Mouse (Mus musculus) T-cell, adult 2 months (primary cell): ENCODE results near the gene Ankdd1b.

Source experiments
- DNase-seq: peaks from one replicate; pipeline ENCODE4 v3.0.0; 2022; ENCODE audit warnings: low spot score

Ankdd1b gene

DNA sequence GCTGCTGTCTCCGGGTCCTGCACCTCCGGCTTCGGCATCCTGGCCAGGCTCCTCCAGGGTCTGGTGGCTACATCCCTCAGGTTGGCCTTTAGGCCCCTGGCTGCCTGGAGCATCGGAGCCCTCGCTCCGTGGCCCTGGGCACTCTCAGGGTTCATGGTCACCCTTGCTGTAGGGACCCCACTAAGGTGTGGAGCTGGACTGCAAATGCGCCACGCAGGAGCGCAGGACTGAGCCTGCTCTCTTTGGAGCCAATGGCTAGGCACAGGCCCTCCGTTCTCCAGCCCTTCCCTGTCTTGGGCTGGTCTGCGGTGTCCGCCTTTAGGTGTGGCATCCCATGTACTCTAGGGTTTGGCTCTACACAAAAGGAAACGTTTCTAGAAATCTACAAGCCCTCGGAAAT lies at the start of gene Ankdd1b:
Gene Ankdd1b (minus strand): TSS at position 242 of the 400 bp plus-strand sequence.
- DNase-seq, result no peak

DNA sequence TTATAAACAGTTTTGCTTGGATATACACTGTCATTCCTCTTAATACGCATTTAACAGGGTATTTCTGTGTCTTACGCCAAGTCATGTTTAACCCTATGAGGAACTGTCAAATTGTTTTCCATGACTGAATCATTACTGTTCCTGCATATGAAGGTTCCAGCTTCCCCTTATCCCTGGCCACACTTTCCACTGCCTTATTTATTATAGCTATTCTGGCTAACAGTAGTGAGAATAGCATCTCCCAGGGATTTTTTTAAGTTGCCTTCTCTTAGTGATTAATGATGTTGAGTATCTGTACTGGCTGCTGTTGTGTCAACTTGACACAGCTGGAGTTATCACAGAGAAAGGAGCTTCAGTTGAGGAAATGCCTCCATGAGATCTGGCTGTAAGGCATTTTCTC lies 46.3 kb upstream of the Ankdd1b start:
- DNase-seq, result no peak

DNA sequence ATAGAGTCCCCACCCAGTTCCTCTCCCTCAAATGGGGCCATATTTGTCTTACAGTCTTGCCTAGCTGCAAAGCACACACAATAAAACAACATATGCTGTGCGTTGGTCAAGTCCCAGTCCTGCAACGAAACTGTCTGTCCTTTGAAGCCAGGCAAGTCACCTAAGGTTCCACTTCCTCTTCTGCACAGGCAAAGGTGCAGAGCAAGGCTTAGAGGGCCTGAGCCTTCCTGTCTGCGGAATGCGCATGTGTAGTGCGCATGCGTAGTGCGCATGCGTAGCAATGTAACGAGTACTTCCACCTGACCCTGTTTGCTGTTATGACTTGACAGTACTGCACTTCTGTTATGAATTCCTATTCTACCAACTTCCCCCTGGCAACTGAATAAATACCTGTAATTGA lies 45.3 kb upstream of the Ankdd1b start:
- no peak for DNase-seq

DNA sequence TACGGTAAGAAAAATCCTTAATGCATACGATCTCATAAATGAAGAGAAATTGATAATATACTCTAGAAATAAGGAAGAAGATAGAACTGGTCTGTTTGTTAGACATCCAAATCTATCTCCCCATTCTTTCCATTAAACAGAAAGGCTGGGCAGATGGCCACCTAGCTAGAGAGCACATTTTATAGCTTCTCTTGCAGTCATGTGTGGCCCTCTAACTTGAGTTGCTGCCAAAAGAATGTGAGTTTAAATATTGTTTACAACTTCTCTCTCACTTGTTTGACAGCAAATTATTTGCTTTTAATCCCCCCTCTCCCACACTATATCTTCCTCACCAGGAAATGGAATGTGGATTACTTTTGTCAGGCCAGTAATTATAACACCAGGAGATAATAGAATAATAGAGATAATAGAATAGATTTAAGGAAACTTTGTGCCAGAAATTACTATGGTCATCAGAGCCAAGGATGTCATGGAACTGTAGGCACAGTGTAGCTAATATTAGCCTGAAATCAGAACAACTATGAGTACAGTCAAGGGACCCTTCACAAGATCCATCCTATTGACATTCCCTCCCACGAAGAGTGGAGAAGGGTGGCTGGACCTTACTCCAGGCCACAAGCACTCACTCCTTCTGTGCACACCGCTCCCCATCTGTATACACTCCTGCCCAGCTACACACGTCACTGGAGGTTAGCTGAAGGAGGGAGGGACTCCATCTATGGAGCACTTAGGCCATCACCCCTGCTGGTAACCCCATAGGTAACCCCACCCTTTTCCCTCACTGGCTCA lies 43.4 kb upstream of the Ankdd1b start:
- no peak for DNase-seq

DNA sequence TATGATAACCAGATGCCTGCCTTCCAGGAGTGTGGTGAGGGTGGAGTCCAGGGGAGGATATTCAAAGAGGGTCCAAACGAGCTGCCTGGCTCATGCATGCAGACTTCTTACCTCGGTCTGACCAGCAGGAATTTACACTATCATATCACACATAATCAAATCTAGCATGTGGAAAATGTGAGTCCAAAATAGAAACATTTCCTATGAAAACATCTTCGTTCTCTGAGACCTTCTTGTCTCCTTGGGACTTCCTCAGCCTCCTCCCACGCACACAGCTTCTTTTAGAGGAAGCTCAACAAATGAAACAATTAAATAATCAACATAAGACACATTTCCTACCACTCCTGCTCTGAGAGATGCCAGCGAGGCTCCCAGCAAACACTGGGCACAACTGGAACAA lies 40.9 kb upstream of the Ankdd1b start:
- DNase-seq, result no peak

DNA sequence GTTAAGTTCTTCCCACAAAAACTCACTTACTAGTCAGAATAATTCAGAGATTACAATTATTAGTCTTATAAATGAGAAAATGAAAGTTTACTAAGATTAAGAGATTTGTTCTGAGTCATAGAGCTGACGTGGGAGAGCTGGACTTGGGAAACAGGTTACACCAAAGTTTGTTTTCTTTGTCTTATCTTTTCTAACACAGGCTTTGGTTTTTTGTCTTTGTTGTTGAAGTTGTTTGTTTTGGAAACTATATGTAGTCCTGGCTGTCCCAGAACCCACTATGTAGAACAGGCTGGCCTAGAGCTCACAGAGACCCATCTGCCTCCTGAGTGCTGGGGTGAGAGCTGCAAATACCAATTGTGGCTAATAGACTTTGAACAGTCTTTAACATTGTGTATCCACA lies 40.3 kb upstream of the Ankdd1b start:
- no peak for DNase-seq

DNA sequence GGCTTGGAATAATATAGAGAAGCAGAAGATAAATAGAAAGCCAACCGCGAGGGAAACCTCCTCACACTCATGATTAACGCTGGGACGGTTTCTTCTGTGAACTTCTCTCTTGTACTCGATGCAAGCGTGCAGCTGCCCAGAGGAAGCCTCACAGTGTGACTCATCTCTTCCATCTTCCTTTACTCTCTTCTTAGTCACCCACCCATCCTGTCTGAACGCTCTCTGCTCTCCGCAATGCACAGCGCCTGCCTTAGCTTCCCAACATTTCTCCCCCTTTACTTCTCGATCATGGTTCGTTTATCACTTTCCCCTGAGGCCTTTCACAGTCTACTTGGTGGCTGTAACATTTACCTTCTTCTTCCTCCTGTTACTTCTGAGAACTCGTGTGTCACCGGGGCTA lies 39.6 kb upstream of the Ankdd1b start:
- DNase-seq, result peak; percentile 29

DNA sequence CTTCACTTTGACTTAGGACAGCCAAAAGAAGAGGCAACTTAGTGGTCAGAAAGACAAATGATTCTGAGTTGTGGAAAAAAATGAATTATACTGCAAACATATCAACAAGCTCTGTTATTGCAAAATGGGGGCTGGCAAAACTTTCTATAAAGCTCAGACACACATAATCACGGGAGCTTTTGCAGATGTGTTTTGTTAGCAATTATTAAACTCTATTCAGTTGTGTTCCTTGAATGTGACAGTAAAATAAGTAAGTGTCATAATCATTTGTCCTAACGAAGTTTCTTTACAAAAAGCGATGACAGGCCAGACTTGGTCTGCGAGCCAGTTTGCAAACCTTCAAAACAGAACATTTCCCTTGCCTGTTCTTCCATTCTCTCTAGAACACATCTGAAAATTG lies 36.5 kb upstream of the Ankdd1b start:
- no peak for DNase-seq

DNA sequence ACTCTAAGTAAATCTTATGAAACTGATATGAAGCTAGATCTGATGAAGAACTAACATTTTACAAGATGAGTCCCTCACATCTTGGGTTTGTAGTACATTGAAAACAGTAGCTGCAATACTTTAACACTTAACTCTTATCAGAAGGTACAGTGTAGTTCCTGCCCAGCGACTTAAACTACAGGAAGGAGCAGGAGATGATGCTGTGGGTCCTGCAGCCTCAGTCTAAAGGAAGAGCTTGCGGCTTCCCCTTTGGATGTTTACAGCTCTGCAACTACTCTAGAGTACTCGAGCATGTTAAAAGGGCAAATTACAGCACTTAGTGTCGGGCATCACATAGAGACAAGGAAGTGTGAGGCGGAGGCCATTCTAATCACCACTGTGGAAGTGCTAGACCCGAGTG lies 35.3 kb upstream of the Ankdd1b start:
- no peak for DNase-seq

DNA sequence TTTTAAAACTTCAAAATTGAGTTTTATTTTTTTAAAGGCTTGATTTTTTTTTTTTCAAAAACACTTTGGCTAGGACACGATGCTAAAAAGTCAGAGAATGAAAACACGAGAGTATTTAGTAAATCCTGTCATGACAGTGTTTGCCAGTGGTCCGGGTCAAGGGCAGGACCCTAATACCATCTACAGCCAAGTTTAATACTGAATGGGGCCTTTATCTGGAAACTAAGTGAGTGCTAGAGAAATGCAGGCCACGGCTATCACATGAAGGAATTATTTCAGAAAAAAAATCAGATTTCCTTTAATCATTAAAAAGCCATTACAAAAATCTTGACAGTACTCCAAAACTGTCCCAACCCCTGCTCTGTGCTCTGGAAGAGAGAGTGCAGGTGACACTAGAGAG lies 34.7 kb upstream of the Ankdd1b start:
- no peak for DNase-seq

DNA sequence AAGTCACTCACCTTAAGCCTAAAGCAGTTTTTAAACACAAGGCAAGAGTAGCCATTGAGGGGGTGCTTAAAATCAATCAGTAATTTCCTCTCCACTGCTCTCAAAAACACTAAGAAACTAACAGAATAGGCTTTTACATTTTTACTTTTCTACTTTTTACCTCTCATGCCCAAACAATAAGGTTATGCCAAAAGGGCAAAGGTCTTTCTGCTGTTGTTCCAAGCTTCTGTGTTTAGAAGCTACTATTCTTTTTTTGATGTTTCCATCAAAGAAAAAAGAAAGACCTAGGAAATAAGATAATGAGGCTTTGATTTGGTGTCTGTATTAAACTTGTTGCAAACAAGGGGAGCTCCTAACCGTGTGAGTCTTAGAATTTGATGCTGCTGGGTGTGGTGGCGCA lies 28.9 kb upstream of the Ankdd1b start:
- DNase-seq, result no peak

DNA sequence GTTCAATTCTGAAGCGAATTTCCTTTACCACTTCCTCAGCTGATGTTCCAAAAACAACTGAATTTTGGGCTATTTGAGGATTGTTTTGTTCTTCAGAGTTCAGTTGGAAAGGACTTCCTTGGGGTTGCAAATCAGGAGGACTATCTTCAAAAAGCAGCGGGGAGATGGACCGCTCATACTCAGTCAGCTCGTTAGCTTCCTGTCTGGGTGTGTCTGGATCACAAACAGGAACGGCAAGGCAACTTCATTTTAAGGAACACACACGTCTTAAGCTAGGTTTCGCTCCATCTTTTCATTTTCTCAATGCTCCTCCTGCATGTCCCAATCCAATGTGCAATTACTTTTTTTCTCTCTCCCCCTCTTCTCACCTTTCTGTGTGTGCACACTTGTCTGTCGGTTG lies 25.6 kb upstream of the Ankdd1b start:
- DNase-seq, result no peak

DNA sequence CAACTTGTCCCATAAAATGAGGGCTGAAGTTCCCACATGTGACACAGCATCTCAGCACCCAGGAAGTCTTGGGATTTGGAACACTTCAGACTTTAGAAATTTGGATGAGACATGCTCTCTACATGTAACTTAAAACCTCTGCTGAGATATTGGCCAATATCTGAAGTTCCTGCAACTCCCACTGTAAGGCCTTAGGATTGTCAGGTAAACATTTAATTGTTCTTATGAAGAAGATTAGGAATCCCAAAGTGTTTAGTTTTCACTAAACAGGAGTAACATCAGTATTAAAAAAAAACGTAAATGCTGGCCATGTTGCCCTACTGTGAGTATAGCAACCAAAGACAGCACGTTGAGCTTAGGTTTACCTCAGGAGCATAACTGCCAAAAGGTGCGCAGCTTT lies 19.4 kb upstream of the Ankdd1b start, which contains the start of gene Gm17622:
Gene Gm17622 (plus strand): TSS at position 301 of the 400 bp plus-strand sequence.
- DNase-seq, result no peak

DNA sequence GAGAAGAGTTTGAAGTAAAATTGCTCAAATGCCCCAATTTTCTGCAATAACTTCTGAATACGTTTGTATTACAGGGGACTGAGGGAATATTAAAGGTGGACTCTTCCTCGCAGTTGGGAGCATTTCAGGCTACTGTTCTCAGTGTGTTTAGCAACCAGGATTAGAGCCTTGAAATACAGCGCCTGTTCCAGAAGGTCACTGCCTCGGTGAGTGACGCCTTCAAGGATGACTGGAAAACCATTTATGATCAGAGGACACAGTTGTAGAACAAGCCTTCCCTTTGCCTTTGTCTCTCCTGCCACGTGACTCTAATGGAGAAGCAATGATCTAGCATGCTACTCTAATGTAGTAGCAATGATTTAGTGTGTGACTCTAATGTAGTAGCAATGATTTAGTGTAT lies 17.0 kb upstream of the Ankdd1b start:
- DNase-seq, result no peak

DNA sequence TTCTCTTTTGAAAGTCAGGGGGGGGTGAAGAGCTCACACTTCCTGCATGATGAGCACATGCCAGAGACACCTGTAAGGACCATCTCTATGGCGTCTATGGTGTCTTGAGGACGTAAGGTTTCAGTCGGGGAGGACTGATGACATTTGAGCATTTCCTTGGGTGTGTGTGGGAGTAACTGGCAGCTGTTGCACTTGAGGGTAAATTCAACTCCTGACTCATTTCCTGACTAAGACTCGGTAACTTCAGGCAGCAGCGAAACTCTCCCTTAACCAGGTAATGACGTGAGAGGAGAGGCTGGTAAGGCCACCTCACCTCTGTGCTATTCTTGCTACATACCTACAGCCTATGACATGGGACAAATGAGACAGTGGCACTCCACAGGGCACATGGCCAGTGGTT lies 16.2 kb upstream of the Ankdd1b start:
- peak; percentile 13 for DNase-seq

DNA sequence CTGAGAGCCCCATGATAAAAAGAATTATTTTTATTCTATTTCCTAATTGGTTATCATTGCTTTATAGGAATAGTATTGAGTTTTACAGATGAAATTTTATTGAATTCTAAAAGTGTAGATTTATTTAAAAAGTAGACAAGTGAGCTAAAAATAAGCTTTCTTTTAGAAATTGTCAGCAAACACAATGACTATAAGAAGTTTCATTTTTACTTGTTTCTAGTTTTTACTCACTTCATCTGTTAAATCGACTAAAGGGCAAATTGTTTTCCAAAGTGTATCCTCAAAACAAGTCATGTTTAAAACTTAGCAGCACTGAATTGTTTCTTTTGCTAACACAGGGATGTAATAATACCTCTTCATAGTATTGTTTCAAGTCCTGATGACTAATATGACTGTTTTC lies 8.0 kb upstream of the Ankdd1b start:
- DNase-seq, result no peak

DNA sequence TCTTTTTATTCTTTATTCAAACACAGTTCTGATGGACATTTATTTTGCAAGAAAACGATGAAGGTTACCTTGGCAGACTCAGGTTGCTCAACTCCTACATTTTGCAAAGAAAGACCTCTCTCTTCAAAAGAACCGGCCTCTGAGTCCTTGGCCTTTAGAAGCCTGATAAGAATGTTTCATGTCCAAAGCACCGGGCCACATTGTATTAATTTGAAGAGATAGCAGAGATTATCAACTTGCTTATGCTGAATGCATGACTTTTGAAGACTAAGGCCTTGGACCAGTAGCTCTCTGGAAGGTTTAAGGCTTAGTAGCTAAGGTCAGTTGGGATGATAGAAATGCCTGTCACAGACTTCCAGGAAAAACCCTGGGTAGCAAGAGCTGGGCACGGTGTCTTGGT lies 6.2 kb upstream of the Ankdd1b start:
- DNase-seq, result no peak

DNA sequence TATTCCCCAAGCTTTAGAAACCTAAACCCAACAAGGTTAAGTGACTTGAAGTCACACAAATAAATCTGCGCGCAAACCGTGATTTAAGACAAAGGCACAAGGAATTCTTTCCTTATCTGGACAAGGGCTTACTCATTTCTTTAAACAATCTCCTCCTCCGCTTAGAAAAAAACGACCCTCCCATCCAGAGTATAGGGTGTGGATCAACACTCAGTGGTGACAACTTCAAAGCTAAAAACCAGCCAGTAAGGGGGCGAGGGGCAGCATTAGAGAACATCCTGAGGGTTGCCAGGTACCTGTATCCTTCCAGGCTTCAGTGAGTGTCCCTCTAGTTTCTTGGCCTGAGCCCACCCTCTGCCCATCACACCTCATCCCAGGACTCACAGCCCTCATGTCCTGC lies 442 bp downstream of the Ankdd1b start:
- DNase-seq, result no peak

DNA sequence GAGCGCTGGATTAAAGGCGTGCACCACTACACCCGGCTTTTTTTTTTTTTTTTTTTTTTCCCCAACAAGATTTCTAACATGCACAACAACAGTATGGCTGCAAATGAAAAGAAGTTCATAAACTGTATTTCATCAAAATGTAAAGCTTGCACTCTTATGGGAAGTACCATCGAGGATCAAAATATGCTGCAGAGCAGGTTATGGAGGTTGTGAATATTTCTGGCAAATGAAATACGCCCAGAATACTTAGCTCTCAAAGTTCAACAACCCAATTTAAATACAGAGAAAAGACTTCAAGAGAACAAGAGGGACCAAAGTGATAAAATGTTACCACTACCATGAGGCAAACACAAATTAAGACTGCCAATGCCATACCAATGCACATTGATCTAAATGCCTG lies 2.3 kb downstream of the Ankdd1b start:
- no peak for DNase-seq

DNA sequence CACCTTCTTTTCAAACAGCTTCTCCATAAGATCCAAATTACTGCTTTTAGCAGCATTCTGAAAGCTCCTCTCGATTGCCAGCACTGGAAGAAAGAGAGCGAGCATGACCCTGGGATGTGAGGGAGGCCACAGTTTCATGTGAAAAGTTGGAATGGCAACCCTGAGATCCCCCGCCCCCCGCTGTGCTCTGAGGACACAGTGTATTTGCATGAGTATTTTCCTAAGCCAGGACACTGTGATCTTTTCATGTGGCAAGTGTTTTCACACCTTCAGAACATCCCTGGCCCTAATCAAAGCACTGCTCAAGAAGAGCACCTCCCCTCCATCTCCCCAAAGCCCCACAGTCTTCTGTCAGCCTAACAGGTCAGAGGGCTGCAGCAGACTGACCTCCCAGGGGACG lies 5.7 kb downstream of the Ankdd1b start:
- DNase-seq, result no peak

DNA sequence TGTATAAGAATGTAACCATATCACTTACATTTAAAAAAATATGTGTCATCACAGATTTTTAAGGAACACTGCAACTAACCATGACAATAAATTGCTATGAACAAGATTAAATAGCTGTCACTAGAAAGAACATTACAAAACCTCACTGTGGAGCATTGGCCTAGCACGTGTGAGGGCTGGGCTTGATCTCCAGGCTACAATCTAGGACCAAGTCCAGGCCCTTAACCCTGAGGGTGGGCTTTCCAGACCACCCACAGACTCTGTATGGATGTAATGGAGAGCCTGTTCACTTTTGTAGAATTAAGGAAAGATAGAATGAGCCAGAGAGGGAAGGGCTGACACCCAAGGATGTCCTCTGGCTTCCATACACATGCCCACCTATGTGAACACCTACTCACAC lies 8.4 kb downstream of the Ankdd1b start:
- DNase-seq, result no peak

DNA sequence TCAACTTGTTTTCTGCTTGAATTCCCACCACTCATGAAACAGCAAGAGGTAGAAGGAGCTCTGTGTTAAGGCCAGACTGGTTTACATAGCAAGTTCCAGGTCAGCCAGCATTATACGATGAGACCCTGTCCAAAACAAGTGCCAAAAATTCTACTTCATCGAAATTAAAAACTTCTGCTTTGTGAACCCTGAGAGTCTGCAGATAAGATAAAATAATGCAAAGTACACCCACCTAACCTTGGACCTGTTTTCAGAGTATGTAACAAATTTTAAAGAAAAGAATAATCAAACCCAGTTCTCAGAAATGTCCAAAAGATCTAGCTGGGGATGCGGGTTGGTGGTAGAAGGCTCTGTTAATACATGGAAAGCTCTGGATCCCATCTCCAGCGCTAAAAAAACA lies 12.4 kb downstream of the Ankdd1b start:
- DNase-seq, result no peak

DNA sequence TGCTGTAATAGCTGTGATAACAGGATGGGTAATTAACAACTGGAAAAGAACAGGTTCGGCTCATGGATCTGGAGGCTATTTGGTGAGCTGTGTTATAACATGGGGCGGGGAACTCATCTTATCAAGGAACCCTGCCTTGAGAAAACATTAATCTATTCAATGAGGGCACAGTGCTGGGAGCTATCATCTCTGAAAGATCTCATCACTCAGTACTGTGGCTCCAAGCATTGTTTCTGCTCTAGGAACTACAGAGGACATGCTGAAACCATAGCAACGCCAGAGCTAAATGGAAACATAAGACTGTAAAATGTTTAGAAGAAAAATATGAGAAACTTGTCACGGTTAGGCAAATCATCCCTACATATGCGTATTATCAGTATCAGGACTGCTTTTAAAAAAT lies 13.0 kb downstream of the Ankdd1b start:
- DNase-seq, result no peak

DNA sequence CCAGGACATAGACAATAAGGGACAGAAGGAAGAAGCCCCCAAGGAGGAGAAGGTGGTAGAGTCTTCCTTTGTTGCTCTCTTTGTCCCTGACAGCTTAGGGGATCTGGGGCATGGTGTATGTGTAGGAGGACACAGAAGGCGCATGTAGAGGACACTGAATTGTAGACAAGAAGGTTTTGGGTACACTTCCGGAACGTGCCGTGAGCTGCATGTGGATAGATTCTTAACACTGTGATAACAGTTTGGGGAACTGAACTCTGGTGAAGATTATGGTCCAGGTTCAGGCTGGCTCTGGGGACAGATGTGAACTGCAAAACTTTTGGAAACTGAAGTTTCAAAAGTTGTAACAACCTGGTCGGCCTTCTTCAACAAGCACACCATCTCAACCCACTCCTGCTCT lies 13.4 kb downstream of the Ankdd1b start:
- DNase-seq, result no peak
